Mouse (Mus musculus) hindbrain, embryonic 14.5 days (tissue): ENCODE data around the gene Atn1. TPM values are rescaled to one million over a fixed set of nuclear protein-coding genes. Genes with fewer than 3 reads are reported as not detected.
A peak's percentile ranks its signal among the peaks of the same experiment; 100 is the strongest.

Experiments used
- ATAC-seq: fragments of 200-750 bp; cut with Nextera tagmentation; 2 replicates; pipeline ENCODE4 v1.8.0; 2017; ENCODE audit warnings: moderate number of reproducible peaks, mild to moderate bottlenecking, moderate TSS enrichment, moderate library complexity; ENCODE audit not compliant: low FRiP score
- DNase-seq: peaks from one replicate; pipeline ENCODE4 v3.0.0-alpha.2; 2015; ENCODE audit warnings: low spot score
- H3K27ac ChIP-seq: fragments of 300-500 bp; sonication (generic); 2 replicates; pipeline ENCODE4 v1.5.1; 2014; ENCODE audit warnings: mild to moderate bottlenecking, moderate library complexity
- H3K27me3 ChIP-seq: fragments of 300-500 bp; sonication (generic); 2 replicates; pipeline ENCODE4 v1.6.1; 2014; ENCODE audit warnings: mild to moderate bottlenecking, low read length, mixed read lengths; ENCODE audit not compliant: control insufficient read depth, insufficient read depth
- H3K36me3 ChIP-seq: fragments of 300-500 bp; sonication (generic); replicated peaks from 2 replicates; pipeline ENCODE4 v1.6.1; 2014; ENCODE audit not compliant: control insufficient read depth, insufficient read depth
- H3K4me1 ChIP-seq: fragments of 300-500 bp; sonication (generic); replicated peaks from 2 replicates; pipeline ENCODE4 v1.6.1; 2014; ENCODE audit warnings: antibody characterized with exemption, low read length, mixed read lengths; ENCODE audit not compliant: control insufficient read depth, insufficient read depth
- H3K4me2 ChIP-seq: fragments of 300-500 bp; sonication (generic); replicated peaks from 2 replicates; pipeline ENCODE4 v1.6.1; 2014; ENCODE audit warnings: mild to moderate bottlenecking, moderate library complexity
- H3K4me3 ChIP-seq: fragments of 300-500 bp; sonication (generic); replicated peaks from 2 replicates; pipeline ENCODE4 v1.5.1; 2014; ENCODE audit warnings: mild to moderate bottlenecking, low read length
- H3K9ac ChIP-seq: fragments of 300-500 bp; sonication (generic); 2 replicates; pipeline ENCODE4 v1.6.1; 2014
- H3K9me3 ChIP-seq: fragments of 300-500 bp; sonication (generic); 2 replicates; pipeline ENCODE4 v1.6.1; 2016; ENCODE audit warnings: low read length; ENCODE audit not compliant: control insufficient read depth
- WGBS: fragments of 180-500 bp; shearing (Covaris S2); extraction: QIAGEN DNeasy Blood & Tissue Kit; methylation state at CpG from one replicate; pipeline ENCODE4 v1.1.7; 2014; 5-methylcytosine and 5-hydroxymethylcytosine counted together
- polyA plus RNA-seq: library from polyadenylated mRNA; unstranded; fragments of >200 nt; fragmentation: Nextera tagmentation; extraction: Ambion mirVana; gene quantifications from 2 replicates; pipeline ENCODE4 v1.2.1, GENCODE M21; 2014

Gene Atn1
- polyA plus RNA-seq, 1 experiment from 2014 or later: 25.9 TPM

DNA sequence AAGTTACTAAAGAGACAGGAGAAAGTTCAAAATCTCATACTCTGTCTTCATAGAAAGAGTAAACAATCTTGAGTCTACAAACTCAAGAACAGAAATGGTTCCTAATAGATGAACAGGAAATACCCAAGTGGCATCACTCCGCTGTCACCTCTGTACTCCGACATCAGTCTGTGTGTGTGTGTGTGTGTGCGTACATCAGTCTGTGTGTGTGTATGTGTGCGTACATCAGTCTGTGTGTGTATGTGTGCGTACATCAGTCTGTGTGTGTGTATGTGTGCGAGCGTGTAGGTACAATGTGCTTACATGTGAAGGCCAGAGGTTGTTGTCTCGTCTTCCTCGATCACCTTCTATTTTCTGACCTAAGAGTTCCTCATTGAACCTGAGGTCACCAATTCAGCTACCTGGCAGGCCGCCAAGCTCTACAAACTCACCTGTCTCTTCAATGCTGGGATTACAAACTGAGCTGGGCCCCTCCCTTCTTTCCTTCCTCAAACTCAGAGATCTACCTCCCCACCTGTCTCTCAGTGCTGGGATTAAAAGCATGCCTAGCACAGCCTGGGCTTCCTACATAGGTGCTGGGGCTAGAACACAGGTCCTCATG is 47.9 kb downstream of the Atn1 start:
- H3K27me3 ChIP-seq: no peaks in the 10 kb centered on the region
- DNase-seq (no peak), ATAC-seq (no peak)
- H3K4me3 ChIP-seq: no peak overlapping the region
- H3K4me2 ChIP-seq: no peak overlapping the region
- no peak overlapping the region for H3K9ac ChIP-seq
- 98% methylated on average over 10 of the region's 10 CpGs for WGBS
- H3K4me1 ChIP-seq: peaks cover 16% of the 10 kb centered on the region
- H3K27ac ChIP-seq: no peak overlapping the region
- H3K36me3 ChIP-seq: peaks cover 37% of the 10 kb centered on the region
- H3K9me3 ChIP-seq: no peaks in the 10 kb centered on the region

DNA sequence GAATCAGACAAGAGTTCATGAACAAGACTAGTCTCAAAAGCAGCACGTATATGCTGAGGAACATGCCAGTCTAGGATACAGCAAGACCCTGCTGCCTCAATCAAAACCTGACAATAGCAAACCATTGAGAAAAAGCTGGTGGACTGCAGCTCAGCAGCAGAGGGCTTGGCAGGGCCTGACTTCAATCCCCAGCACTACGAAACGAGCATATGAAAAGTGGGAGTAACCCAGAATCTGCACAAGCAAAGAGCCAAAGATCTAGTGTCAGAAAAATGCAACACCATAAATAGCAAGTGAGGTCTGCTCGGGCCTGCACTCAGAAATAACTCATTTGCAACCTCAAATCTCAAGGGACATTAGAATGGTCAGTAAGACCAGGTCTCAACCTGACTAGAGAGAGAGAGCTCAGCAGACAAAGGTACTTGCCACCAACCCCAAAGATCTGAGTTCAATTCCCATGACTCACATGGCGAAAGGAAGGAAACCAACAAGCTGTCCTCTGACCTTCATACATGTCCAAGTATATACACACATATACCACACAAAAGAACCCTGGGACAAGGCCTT is 50.2 kb downstream of the Atn1 start:
- H3K4me1 ChIP-seq: peaks cover 9% of the 10 kb centered on the region
- H3K9ac ChIP-seq: no peak overlapping the region
- DNase-seq: no peak
- H3K27me3 ChIP-seq: no peaks in the 10 kb centered on the region
- H3K27ac ChIP-seq: no peak overlapping the region
- H3K9me3 ChIP-seq: no peaks in the 10 kb centered on the region
- no peak overlapping the region for H3K4me3 ChIP-seq
- H3K36me3 ChIP-seq: peaks cover 60% of the 10 kb centered on the region
- ATAC-seq: no peak
- whole genome bisulfite sequencing: 88% methylated on average over 5 of the region's 5 CpGs
- H3K4me2 ChIP-seq: no peak overlapping the region

DNA sequence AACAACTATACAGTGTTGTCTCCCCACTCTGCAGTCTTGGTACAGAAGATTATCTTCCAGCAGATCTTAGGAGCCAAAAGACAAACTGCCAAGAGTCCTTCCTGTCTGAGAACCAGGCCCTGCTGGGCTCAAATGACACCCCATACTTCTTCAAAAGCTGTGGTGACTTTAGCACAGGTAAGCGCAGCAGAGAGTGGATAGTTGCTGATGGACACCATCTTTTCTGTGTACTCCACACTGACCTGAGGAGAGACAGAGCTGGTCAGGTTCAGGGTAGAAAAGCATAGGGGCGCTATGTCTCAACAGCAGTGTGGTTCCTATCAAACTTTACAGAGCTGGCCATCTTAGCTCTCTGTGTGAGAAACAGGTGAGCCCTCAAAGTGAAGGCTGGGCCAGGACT is 51.9 kb downstream of the Atn1 start:
- Histone ChIP-seq H3K4me3 (no peak overlapping the region), H3K9me3 (no peaks in the 10 kb centered on the region), H3K27ac (no peak overlapping the region), H3K4me1 (no peaks in the 10 kb centered on the region), H3K36me3 (peaks cover 77% of the 10 kb centered on the region), H3K4me2 (no peak overlapping the region), H3K27me3 (no peaks in the 10 kb centered on the region), H3K9ac (no peak overlapping the region)
- no peak for DNase-seq
- no peak for ATAC-seq
- WGBS: 95% methylated on average over 2 of the region's 2 CpGs

DNA sequence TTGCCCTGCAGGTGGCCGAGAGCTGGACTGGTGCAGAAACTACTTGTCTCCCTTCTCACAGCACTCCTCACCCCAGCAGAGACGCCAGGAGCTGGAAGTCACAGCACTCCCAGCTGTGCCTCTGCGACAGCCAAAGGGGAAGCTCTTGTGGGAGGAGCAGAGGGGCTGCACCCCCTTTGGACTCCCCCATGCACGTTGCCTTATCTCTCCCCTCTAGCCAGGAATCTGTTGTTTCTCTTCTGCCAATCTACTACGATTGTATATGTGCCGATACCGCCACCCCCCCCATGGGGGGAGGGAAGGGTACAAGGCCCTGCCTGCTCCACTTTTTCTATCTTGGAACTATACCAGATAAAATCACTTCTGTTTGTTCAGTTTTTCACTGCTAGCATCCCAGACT is 52.5 kb downstream of the Atn1 start:
- peaks cover 83% of the 10 kb centered on the region for H3K36me3 ChIP-seq
- no peaks in the 10 kb centered on the region for H3K4me1 ChIP-seq
- WGBS: 80% methylated on average over 7 of the region's 7 CpGs
- no peaks in the 10 kb centered on the region for H3K27me3 ChIP-seq
- no peaks in the 10 kb centered on the region for H3K9me3 ChIP-seq
- H3K9ac ChIP-seq: no peak overlapping the region
- no peak for DNase-seq
- H3K4me3 ChIP-seq: no peak overlapping the region
- no peak overlapping the region for H3K4me2 ChIP-seq
- ATAC-seq: no peak
- no peak overlapping the region for H3K27ac ChIP-seq

DNA sequence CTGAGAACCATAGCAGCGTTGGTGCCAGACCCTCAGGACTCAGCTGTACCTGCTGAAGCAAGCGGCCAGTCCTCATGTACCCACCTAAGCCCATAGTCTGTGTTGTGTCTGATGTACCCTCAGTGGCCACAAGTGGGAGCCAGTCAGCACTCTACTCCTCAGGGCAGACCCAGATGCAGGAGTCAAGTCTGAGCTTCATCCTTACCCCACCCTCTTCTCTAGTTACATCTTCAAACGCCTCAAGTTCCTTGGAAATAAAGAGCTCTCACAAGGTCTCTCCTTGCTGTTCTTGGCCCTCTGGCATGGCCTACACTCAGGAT is 53.6 kb downstream of the Atn1 start:
- ATAC-seq: peak; percentile 62; the same call in 1 of the 2 replicates
- Histone ChIP-seq H3K27ac (no peak overlapping the region), H3K36me3 (peaks cover 76% of the 10 kb centered on the region)

GRCm38 (mm10) chr6:124702102-124702783 is 54.1 kb downstream of the Atn1 start:
- no peaks in the 10 kb centered on the region for H3K27me3 ChIP-seq
- no peaks in the 10 kb centered on the region for H3K4me1 ChIP-seq
- 95% methylated on average over 17 of the region's 17 CpGs for WGBS
- no peak overlapping the region for H3K27ac ChIP-seq
- ATAC-seq: peak; percentile 15; the same call in 1 of the 2 replicates
- H3K9ac ChIP-seq: no peak overlapping the region
- no peak for DNase-seq
- no peaks in the 10 kb centered on the region for H3K9me3 ChIP-seq
- H3K4me2 ChIP-seq: no peak overlapping the region
- H3K4me3 ChIP-seq: no peak overlapping the region
- peaks cover 76% of the 10 kb centered on the region for H3K36me3 ChIP-seq

More for the DNA sequence above, 53.6 kb downstream of the Atn1 start:
- no peak overlapping the region for H3K4me3 ChIP-seq
- no peaks in the 10 kb centered on the region for H3K9me3 ChIP-seq
- H3K4me1 ChIP-seq: no peaks in the 10 kb centered on the region
- WGBS: 55% methylated on average over 3 of the region's 3 CpGs
- H3K4me2 ChIP-seq: no peak overlapping the region
- no peak overlapping the region for H3K9ac ChIP-seq
- peak; percentile 66 for DNase-seq
- H3K27me3 ChIP-seq: no peaks in the 10 kb centered on the region

- H3K9ac ChIP-seq: no peak overlapping the region
- 75% methylated on average over 8 of the region's 8 CpGs for WGBS
- no peak for DNase-seq
- no peaks in the 10 kb centered on the region for H3K4me1 ChIP-seq
- H3K27me3 ChIP-seq: no peaks in the 10 kb centered on the region
- H3K4me3 ChIP-seq: no peak overlapping the region
- no peaks in the 10 kb centered on the region for H3K9me3 ChIP-seq
- no peak overlapping the region for H3K4me2 ChIP-seq
- no peak overlapping the region for H3K27ac ChIP-seq
- ATAC-seq: no peak
- H3K36me3 ChIP-seq: peaks cover 75% of the 10 kb centered on the region
Measured at GRCm38 (mm10) chr6:124701338-124701737, 55.0 kb downstream of the Atn1 start.

DNA sequence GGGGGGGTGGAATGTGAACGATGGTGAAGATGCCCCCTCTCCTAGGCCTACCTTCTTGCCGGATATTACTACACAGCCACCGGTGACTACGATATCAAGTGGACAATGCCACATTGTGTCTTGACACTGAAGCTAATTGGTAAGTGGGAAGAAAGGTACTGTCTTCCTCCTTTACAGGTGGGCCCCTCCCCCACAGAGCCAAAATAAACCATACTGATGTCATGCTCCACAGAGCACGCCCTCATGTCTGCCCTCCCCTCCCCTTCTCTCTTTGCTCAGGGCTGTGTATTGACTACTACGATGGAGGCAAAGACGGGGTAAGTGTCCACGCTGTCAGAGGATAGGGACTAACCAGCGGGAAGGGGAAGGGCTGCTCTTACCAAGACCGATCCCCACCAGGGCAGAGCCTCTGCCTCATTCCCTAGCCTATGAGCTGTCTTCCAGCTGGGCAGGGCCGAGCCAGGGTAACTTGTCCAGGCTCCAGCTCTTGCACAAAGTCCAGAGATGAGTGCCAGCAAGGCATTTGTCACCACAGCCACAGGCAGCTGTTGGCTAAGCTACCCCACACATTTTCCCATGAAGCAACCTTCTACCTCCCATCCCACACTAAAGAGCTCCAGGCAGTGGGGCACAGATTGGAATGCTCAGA is 56.2 kb downstream of the Atn1 start:
- peaks cover 66% of the 10 kb centered on the region for H3K36me3 ChIP-seq
- H3K4me2 ChIP-seq: no peak overlapping the region
- H3K4me3 ChIP-seq: no peak overlapping the region
- ATAC-seq (peak; percentile 22; the same call in 1 of the 2 replicates), DNase-seq (no peak)
- 83% methylated on average over 11 of the region's 11 CpGs for WGBS
- H3K9ac ChIP-seq: no peak overlapping the region
- H3K4me1 ChIP-seq: no peaks in the 10 kb centered on the region
- no peak overlapping the region for H3K27ac ChIP-seq
- no peaks in the 10 kb centered on the region for H3K27me3 ChIP-seq
- H3K9me3 ChIP-seq: no peaks in the 10 kb centered on the region

GRCm38 (mm10) chr6:124699366-124699765 is 57.0 kb downstream of the Atn1 start:
- H3K27me3 ChIP-seq: no peaks in the 10 kb centered on the region
- H3K4me1 ChIP-seq: no peaks in the 10 kb centered on the region; the same call in 1 of the 2 replicates
- no peak overlapping the region for H3K9ac ChIP-seq
- 86% methylated on average over 4 of the region's 4 CpGs for WGBS
- H3K4me3 ChIP-seq: no peak overlapping the region
- H3K36me3 ChIP-seq: peaks cover 59% of the 10 kb centered on the region
- no peak for ATAC-seq
- H3K27ac ChIP-seq: no peak overlapping the region
- no peak for DNase-seq
- H3K9me3 ChIP-seq: no peaks in the 10 kb centered on the region
- H3K4me2 ChIP-seq: no peak overlapping the region
